Mouse (Mus musculus) lung, postnatal 14 days (tissue): ENCODE measurements around the gene Rufy3.
"Not testable (repeated sequence)": the region's sequence is repeated elsewhere in the genome, so short reads cannot be mapped to it uniquely, and the experiment has no call there.

Experiments
- DNase-seq: peaks from one replicate; pipeline ENCODE4 v3.0.0; 2021

Rufy3 gene

DNA sequence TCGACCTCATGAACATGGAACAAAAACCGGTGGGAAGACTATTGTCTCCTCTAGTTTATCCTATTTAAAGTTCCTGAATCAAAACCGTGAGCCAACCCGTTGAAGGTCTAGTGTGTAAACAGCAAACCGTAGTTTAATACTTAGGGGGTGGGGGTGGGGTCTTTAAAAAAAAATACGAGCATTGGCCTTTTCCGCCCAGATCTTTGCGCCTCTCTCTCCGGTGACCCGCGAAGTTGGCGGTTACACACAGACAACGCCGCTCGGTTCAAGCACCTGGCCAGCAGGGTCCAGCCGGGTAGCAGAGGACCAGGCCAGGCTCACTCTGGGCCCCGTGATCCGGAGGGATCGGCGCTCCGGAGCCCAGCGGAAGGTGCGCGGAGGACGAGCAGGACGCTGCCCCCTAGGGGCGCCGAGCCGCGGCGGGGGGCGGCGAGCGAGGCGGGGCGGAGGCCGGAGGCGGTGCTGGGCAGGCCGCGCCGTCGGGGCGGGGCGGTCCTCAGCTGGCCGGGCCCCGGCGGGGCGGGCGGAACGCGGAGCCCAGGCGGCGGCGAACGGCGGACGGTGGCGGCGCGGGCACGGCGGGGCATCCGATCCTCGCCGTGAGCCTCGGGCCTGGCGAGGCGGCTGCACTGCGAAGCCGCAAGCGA is at the start of gene Rufy3:
TSS of gene Rufy3 (plus strand) at position 540 of the 647 bp plus-strand sequence.
- peak; percentile 88 for DNase-seq

DNA sequence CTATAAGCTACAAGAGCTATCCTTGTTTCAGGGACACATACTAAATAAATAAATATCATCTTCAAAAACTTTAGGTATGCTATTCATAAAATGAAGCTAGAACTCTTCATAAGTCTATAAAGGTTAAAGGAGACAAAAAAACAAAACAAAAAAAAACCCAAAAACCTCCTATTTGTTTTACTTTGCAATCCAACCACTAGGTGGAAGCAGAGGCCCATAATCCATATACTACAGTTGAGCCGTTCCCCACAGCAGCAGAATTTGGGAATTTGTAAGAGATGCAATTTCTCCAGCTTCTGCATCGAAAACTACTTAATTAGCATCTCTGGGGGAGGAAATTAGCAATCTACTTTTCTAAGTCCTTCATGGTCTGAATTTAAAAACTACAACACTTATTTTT is 45.6 kb upstream of the Rufy3 start:
- DNase-seq = peak; percentile 42

GRCm38 (mm10) chr5:88527657-88528056 is 37.2 kb upstream of the Rufy3 start, which contains the start of gene Jchain:
Jchain (minus strand) TSS chr5:88527891.
- DNase-seq = no peak

DNA sequence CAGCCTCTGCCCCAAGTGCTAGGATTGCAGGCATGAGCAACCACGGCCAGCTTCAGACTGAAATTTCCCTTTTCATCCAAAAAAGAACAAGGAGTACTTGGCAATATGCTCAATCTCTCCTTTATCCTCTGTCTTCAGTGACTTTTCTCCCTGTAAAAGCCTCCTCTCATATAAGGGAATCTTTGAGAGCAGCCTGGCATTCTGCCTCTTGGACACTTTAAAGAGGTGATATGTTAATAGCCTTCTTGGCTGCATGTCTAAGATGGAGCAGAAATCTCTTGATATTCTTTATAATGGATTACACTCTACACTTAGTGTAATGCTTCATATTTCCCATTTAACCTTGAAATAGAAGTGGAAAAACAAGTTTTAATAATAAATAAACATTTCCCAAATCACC is 33.9 kb upstream of the Rufy3 start:
- no peak for DNase-seq

DNA sequence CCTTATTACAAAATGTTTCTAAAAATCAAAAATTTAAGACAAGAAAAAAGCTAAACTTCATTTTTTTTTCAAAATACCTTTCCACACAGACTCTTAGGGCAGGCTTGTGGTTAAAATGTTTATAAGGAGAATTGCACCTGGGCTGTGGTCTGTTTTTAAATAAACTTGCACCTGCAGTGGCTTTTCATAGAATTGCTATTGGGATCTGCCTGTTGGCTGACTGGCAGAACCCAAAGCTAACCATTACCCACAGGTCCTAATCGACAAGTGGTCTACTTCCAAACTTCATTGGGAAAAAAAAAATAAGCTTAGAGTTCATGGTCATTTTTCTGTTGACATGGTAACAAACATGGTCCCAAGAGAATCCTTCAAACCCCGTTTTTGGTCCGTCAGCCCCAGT is 30.1 kb upstream of the Rufy3 start:
- DNase-seq = no peak

DNA sequence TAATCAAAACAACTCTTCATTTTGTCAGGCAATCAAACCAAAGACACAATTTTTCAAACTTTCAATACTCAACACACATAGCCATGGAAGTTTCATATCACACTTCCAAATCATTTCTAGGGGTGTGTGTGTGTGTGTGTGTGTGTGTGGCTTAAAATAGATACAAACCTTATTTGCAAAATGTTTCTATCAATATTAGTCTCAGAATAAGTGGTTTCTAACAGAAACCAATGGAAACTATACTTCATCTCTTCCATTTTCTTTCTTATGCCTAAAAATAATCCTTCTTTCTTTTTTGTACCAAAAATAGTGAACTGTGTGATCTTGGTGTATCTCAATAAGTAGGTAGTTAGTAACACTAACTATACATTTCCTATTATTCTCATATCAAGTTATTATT is 24.0 kb upstream of the Rufy3 start:
- no peak for DNase-seq

GRCm38 (mm10) chr5:88542651-88543282 is 22.1 kb upstream of the Rufy3 start:
- DNase-seq = peak; percentile 67

DNA sequence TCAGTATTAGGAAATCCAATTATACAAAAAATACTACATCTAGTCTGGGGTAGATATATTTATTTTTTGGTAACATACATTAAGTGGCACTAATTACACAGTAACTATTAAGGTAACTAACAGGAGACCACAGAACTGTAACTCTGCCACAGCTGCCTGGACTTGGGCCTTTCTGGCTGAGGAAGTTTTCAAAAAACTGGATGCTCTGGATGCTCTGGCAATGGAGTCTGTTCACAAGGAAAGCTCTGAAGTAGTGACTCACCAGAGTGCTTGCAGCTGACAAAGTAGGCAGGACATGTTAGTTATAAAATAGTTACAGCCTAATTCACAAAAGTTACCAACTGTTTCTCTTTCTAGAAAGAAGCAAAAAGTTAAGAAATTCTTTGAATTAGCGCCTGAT is 20.4 kb upstream of the Rufy3 start:
- not testable (repeated sequence) for DNase-seq

- no peak for DNase-seq
These were observed 19.3 kb upstream of the Rufy3 start for GRCm38 (mm10) chr5:88545536-88545935.

DNA sequence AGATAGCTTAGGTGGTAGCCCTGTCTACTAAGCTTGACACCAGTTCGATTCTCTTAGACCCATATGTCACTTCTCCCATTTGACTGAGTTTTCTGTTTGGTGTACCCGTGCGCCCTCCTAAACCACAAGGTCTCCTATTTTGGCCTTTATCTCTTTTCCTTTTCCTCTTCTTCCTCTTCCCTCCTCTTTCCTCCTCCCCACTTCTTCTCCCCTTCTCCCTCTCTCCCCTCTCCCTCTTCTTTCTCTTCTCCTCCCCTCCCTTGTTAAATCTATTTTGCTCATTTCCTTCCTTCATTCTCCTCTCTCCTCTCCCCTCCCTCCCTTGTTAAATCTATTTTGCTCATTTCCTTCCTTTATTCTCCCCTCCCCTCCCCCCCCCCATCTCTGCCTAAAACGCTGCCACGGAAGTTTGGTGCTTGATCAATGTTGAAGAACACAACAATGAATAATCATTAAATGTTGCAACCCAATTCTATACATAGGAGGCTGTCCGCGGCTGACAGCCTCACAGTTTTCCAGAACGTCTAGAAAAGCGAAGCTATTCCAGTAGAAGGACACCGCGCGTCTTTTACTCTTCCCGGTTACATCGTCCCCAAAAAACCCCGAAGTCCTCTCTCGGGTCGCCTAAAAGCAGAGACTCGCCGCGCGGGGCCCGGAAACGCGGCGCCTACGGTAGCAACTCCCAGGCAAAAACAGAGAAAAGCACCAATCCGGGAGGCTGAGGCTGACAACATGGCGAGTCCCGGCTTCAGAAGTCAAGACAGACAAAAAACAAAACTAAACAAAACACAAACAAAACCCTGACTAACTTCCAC is 11.4 kb upstream of the Rufy3 start:
- DNase-seq = no peak

DNA sequence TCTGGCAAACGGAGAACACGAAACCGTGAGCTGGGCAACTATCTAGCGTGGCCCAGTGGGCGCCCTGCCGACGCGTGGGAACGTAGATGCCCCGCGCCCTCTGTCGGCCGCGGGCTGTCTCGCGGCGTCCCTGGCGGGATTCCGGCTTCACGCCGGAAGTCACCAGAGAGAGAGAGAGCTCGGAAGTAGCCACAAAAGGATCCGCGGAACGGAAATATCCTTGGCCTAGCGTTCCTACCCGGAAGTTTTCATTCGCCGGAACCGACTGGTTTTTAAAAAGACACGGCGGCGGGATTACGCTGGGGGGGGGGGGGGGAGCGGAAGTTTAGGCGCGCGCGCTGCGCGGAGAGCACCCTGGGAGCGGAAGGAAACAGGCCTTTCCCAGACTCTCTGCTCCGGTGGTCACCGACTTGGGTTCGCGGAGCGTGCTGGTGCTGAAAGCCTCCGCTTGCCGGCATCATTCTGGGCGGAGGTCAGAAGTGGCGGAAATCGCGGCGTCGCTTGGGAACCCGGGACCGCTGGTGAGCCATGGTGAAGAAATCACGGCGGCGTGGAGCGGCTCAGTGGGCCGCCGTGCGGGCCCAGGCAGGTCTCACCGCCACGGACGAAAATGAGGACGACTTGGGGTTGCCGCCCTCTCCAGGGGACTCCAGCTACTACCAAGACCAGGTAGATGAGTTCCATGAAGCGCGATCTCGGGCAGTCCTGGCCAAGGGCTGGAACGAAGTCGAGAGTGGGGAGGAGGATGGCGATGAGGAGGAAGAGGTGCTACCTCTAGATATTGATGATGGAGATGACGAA is 10.6 kb upstream of the Rufy3 start, which contains the start of gene Utp3:
TSS of gene Utp3 (plus strand) at position 377 of the 801 bp plus-strand sequence.
- DNase-seq = peak; percentile 96

DNA sequence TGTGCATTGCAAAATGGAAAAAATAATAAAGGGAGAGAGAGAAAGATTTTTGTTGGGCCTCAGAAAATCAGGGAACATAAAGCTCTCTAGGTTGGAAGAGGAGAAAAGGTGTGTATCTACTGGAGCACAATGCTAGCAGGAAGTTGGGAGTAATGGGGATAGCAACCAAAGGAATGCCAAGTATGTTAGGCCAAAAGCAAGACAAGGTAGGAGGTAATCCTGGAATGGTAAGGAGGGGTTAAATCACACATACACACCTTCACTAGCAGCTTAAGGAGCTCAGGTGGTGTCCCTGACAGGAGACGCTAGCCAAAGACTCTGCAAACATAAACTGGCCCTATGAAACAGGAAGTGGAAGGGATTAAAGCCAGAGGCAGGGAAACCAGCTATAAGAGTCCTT is 5.8 kb upstream of the Rufy3 start:
- DNase-seq = no peak

DNA sequence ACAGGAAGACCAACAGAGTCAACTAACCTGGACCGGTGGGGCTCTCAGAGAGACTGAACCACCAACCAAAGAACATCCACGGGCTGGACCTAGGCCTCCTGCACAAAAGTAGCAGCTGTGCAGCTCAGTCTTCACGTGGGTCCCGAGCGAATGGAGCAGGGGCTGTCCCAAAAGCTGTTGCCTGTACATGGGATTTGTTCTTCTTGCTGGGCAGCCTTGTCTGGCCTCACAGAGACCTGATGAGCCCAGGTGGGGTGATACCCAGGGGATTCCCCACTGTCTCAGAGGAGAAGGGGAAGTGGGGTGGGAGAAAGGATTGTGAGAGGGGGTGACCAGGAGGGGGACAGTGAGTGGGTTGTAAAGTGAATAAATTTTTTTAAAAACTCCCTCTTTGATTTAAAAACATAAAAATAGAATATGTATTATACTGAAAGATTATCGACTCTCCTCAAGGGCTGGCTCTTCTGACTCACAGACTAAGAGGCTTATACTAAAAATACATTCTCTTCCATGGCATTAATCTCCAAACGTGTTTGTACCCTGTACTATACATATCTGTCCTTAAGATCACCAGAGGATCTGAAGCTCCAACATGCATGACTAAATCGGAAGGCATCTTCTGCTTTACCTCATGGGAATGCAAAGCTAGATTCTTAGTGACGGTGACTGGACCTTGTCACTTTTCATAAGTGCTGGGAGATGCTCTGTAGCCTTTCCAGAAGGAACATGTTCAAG is 3.6 kb upstream of the Rufy3 start:
- no peak for DNase-seq

DNA sequence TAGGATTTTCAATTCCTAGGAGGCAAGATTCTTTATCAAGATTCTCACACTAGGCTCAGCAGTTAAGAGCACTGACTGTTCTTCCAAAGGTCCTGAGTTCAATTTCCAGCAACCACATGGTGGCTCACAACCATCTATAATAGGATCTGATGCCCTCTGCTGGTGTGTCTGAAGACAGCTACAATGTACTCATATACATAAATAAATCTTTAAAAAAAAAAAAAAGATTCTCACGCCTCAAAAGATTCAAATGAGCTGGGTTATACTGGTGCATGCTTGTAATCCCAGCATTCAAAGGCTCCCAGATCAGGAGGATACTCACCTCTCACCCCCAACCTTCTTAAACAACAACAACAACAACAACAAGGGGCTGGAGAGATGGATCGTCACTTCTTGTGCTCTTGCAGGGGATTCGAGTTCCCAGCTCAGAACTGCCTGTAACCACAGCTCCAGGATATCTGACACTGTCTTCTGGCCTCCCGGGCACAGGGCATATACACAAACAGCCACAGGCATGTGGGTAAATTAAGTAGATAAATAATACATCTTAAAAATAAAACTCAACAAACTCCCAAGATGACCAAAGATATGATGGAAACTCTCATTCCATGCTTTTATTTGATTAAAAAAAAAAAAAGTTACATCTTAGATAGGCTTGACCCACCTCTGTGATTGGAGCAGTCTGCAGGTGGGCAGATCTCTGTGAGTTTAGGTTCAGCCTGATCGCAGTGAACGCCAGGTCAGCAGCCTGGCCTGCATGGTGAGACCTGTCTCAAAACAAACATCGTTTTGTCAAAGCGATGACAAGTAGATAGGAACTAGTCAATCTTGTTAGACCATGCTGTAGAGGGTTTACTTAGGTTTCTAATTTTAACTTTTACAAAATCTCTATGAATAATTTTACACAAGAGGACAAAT is 1.7 kb upstream of the Rufy3 start:
- DNase-seq = no peak

GRCm38 (mm10) chr5:88565148-88566033 is 551 bp downstream of the Rufy3 start:
- DNase-seq = peak; percentile 75

- DNase-seq = peak; percentile 6
These were observed 1.4 kb downstream of the Rufy3 start for GRCm38 (mm10) chr5:88566034-88566841.

DNA sequence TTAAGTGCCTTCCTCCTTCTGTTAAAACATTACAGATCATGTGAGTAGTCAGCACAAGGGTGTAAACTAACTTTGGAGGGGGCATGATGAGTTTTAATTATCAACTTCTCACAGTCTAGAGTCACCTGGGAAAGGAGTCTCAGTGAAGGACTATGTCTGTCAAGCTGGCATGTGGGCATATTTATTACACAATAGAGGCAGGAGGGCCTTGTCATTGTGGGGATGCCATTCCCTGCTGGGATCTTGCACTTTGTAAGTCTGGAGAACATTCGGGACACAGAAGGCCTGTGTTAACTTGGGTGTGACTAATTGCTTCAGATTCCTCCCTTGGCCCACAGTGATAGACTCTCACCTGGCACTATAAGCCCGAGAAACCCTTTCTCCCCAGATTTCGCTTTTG is 4.7 kb downstream of the Rufy3 start:
- DNase-seq = no peak

DNA sequence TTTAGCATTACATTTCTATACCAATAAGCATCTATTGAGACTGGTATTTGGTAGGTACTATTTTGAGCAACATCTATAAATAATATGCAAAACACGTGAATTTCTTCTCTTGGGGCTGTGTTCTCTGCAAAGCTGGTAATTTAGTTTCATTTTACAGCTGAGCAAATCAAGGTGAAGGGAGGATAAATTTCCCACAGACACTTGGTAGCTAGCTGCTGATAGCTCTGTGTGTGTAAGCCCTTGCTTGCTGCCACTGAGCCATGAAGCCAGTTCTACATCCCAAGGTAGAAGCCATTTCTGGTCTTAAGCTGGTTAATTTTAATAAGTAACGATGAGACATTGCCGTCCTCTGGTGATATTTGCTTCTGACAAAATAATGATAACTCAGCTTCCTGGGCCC is 10.0 kb downstream of the Rufy3 start:
- DNase-seq = no peak
